Mouse (Mus musculus) mouse embryonic stem cell (cell line): ENCODE measurements around the gene 2310022A10Rik.

ENCODE experiments used
- in situ Hi-C, 2 experiments: fragments of 300-500 bp; cut with MboI; formaldehyde crosslinking; loops; 1 replicate in 1 of 2; 3 replicates in 1 of 2; pipeline ENCODE4 v1.14.3; 2019 to 2020; ENCODE audit warnings: low sequenced_read_pairs in 2 of 2, low pct_unique_long_range_greater_than_20kb in 1 of 2, mixed read lengths in 1 of 2; ENCODE audit not compliant: unreplicated experiment in 1 of 2

The 2310022A10Rik gene

GRCm38 (mm10) chr7:27537998-27538397 is 15.0 kb upstream of the 2310022A10Rik start:
- in situ Hi-C loops, result no loop called here

GRCm38 (mm10) chr7:27538797-27539196 is 14.2 kb upstream of the 2310022A10Rik start:
- in situ Hi-C loops, result no loop called here

GRCm38 (mm10) chr7:27540521-27540920 is 12.5 kb upstream of the 2310022A10Rik start:
- in situ Hi-C loops, result no loop called here

- in situ Hi-C loops, result no loop called here
Measured at GRCm38 (mm10) chr7:27540935-27541334, 12.1 kb upstream of the 2310022A10Rik start.

- in situ Hi-C loops, result no loop called here
Measured at GRCm38 (mm10) chr7:27541431-27541830, 11.6 kb upstream of the 2310022A10Rik start.

- in situ Hi-C loops, result no loop called here
Measured at GRCm38 (mm10) chr7:27541922-27542321, 11.1 kb upstream of the 2310022A10Rik start.

GRCm38 (mm10) chr7:27542392-27543033 is 10.5 kb upstream of the 2310022A10Rik start:
- in situ Hi-C loops, result no loop called here

GRCm38 (mm10) chr7:27543065-27543464 is 10.0 kb upstream of the 2310022A10Rik start:
- in situ Hi-C loops, result no loop called here

- in situ Hi-C loops, result no loop called here
Measured at GRCm38 (mm10) chr7:27543851-27544250, 9.2 kb upstream of the 2310022A10Rik start.

GRCm38 (mm10) chr7:27544675-27545370 is 8.2 kb upstream of the 2310022A10Rik start:
- in situ Hi-C loops, result no loop called here

- in situ Hi-C loops, result no loop called here
Measured at GRCm38 (mm10) chr7:27549597-27549996, 3.4 kb upstream of the 2310022A10Rik start.

- in situ Hi-C loops, result no loop called here
Measured at GRCm38 (mm10) chr7:27552070-27552469, 963 bp upstream of the 2310022A10Rik start.

- in situ Hi-C loops, result no loop called here
Measured at GRCm38 (mm10) chr7:27560291-27560887, 7.4 kb downstream of the 2310022A10Rik start.

- in situ Hi-C loops, result no loop called here
Measured at GRCm38 (mm10) chr7:27560978-27561377, 7.9 kb downstream of the 2310022A10Rik start.

- in situ Hi-C loops, result no loop called here
Measured at GRCm38 (mm10) chr7:27569580-27570224, 16.7 kb downstream of the 2310022A10Rik start.

GRCm38 (mm10) chr7:27572133-27572532 is 19.1 kb downstream of the 2310022A10Rik start:
- in situ Hi-C loops, result no loop called here

GRCm38 (mm10) chr7:27574124-27574880 is 21.3 kb downstream of the 2310022A10Rik start:
- in situ Hi-C loops, result no loop called here

- in situ Hi-C loops, result no loop called here
Measured at GRCm38 (mm10) chr7:27576914-27577313, 23.9 kb downstream of the 2310022A10Rik start.

- in situ Hi-C loops, result no loop called here
Measured at GRCm38 (mm10) chr7:27577589-27577988, 24.6 kb downstream of the 2310022A10Rik start.
